Mouse (Mus musculus): Measurements from ENCODE around the gene Cat. TPM values are rescaled to one million over a fixed set of nuclear protein-coding genes. Genes with fewer than 3 reads are reported as not detected.

Gene Cat
- total and polyA plus RNA-seq, 3 experiments, result 29.8 to 84.7 (median 45.0) TPM

- TF ChIP-seq POLR2AphosphoS2 (IDR thresholded peaks at IDR 0.05; ENCODE audit: low read depth, low read length) (no peak), PAX5 (IDR thresholded peaks at IDR 0.05; ENCODE audit: low read length) (no peak), BHLHE40 (IDR thresholded peaks at IDR 0.05; ENCODE audit: low read depth, low read length) (no peak), SIN3A (IDR thresholded peaks at IDR 0.05; ENCODE audit: low read length) (no peak), KAT2A (IDR thresholded peaks at IDR 0.05; ENCODE audit: insufficient replicate concordance, low read length) (no peak), RCOR1 (conservative IDR thresholded peaks at IDR 0.05; ENCODE audit: low read depth, low read length) (no peak), E2F4 (IDR thresholded peaks at IDR 0.05; ENCODE audit: insufficient replicate concordance, low read depth, low read length) (no peak), GABPA (IDR thresholded peaks at IDR 0.05; ENCODE audit: insufficient replicate concordance, low read depth, low read length) (no peak), ZMIZ1 (IDR thresholded peaks at IDR 0.05; ENCODE audit: low read depth, low read length) (no peak), CTCF (conservative IDR thresholded peaks at IDR 0.05 in 1 of 2, IDR thresholded peaks at IDR 0.05 in 1 of 2; ENCODE audit: low read depth in 2 of 2, low read length in 2 of 2) (no peak), CHD1 (IDR thresholded peaks at IDR 0.05; ENCODE audit: low read depth, low read length) (no peak)
- H3K4me2 ChIP-seq (ENCODE audit: insufficient read depth, low read depth, poor library complexity, severe bottlenecking), result no peak overlapping the region
- H3K9me3 ChIP-seq (replicated peaks; ENCODE audit: low read length), result no peaks in the 10 kb centered on the region
- no peaks in the 10 kb centered on the region for H3K79me2 ChIP-seq (replicated peaks; ENCODE audit: control insufficient read depth, extremely low read depth, insufficient read depth, poor library complexity, severe bottlenecking)
- dilution Hi-C loops (cut with MboI; ENCODE audit: extremely low pct_ligation_motif_present, extremely low pct_unique_long_range_greater_than_20kb, low sequenced_read_pairs) (no loop called here), in situ Hi-C loops (cut with MboI; ENCODE audit: low pct_ligation_motif_present, low pct_unique_long_range_greater_than_20kb, low sequenced_read_pairs) (no loop called here)
- no peaks in the 10 kb centered on the region for H3K27me3 ChIP-seq (replicated peaks)
- peaks cover 26 to 72% of the 10 kb centered on the region in 2 experiments for H3K36me3 ChIP-seq (replicated peaks in 1 of 2; ENCODE audit: control insufficient read depth in 1 of 2, insufficient read depth in 1 of 2, low read length in 1 of 2)
- H3K4me3 ChIP-seq (replicated peaks in 1 of 3; ENCODE audit: low read depth in 2 of 3, low read length in 2 of 3, poor library complexity in 1 of 3), result no peak overlapping the region
- H3K4me1 ChIP-seq (ENCODE audit: control insufficient read depth in 1 of 2, insufficient read depth in 2 of 2), result peaks cover 4 to 40% of the 10 kb centered on the region in 2 experiments
- no peak for DNase-seq (ENCODE audit: extremely low read depth)
- no peak overlapping the region for H3K9ac ChIP-seq (ENCODE audit: insufficient read depth, low read depth)
- no peak overlapping the region for H3K27ac ChIP-seq (ENCODE audit: insufficient read depth, low read depth)
Observed at GRCm38 (mm10) chr2:103477456-103477855, 7.5 kb downstream of the Cat start.

- DNase-seq (ENCODE audit: extremely low read depth), result no peak
- in situ Hi-C loops (cut with MboI; ENCODE audit: low pct_ligation_motif_present, low pct_unique_long_range_greater_than_20kb, low sequenced_read_pairs), result no loop called here
- dilution Hi-C loops (cut with MboI; ENCODE audit: extremely low pct_ligation_motif_present, extremely low pct_unique_long_range_greater_than_20kb, low sequenced_read_pairs), result no loop called here
- Histone ChIP-seq H3K27ac (ENCODE audit: insufficient read depth, low read depth) (no peak overlapping the region), H3K9ac (ENCODE audit: insufficient read depth, low read depth) (no peak overlapping the region), H3K36me3 (replicated peaks in 1 of 2; ENCODE audit: control insufficient read depth in 1 of 2, insufficient read depth in 1 of 2, low read length in 1 of 2) (peaks cover 27 to 70% of the 10 kb centered on the region in 2 experiments), H3K9me3 (replicated peaks; ENCODE audit: low read length) (no peaks in the 10 kb centered on the region), H3K4me2 (ENCODE audit: insufficient read depth, low read depth, poor library complexity, severe bottlenecking) (no peak overlapping the region), H3K4me1 (ENCODE audit: control insufficient read depth in 1 of 2, insufficient read depth in 2 of 2) (peaks cover 4 to 32% of the 10 kb centered on the region in 2 experiments), H3K4me3 (replicated peaks in 1 of 3; ENCODE audit: low read depth in 2 of 3, low read length in 2 of 3, poor library complexity in 1 of 3) (no peak overlapping the region), H3K27me3 (replicated peaks) (no peaks in the 10 kb centered on the region), H3K79me2 (replicated peaks; ENCODE audit: control insufficient read depth, extremely low read depth, insufficient read depth, poor library complexity, severe bottlenecking) (no peaks in the 10 kb centered on the region)
- TF ChIP-seq JUND (conservative IDR thresholded peaks at IDR 0.05; ENCODE audit: low read depth, low read length), result no peak
- no peak for TF ChIP-seq ZNF384 (IDR thresholded peaks at IDR 0.05; ENCODE audit: low read depth, low read length)
- TF ChIP-seq RCOR1 (conservative IDR thresholded peaks at IDR 0.05; ENCODE audit: low read depth, low read length), result no peak
- TF ChIP-seq EP300 (IDR thresholded peaks at IDR 0.05; ENCODE audit: low read length), result no peak
- TF ChIP-seq BHLHE40 (IDR thresholded peaks at IDR 0.05; ENCODE audit: low read depth, low read length), result no peak
- no peak for TF ChIP-seq ZKSCAN1 (IDR thresholded peaks at IDR 0.05; ENCODE audit: borderline replicate concordance, low read depth, low read length)
- TF ChIP-seq GABPA (IDR thresholded peaks at IDR 0.05; ENCODE audit: insufficient replicate concordance, low read depth, low read length), result no peak
Observed at GRCm38 (mm10) chr2:103476657-103477056, 8.3 kb downstream of the Cat start.
